Mouse (Mus musculus): ENCODE results near the gene Il4ra. TPM values are rescaled to one million over a fixed set of nuclear protein-coding genes. Genes with fewer than 3 reads are reported as not detected.

Il4ra gene
- total RNA-seq, 4 experiments from 2014 or later, result 4.8 to 12.4 (median 8.4) TPM

- DNase-seq (ENCODE audit: low spot score in 2 of 2), result no peak
These were observed 20.0 kb downstream of the Il4ra start for GRCm38 (mm10) chr7:125571891-125572290.

- DNase-seq (ENCODE audit: low spot score in 2 of 2), result no peak
These were observed 20.8 kb downstream of the Il4ra start for GRCm38 (mm10) chr7:125572737-125573136.

GRCm38 (mm10) chr7:125573849-125574248, 21.9 kb downstream of the Il4ra start:
- no peak for DNase-seq (ENCODE audit: low spot score in 2 of 2)

- DNase-seq (ENCODE audit: low spot score in 2 of 2), result no peak
These were observed 22.9 kb downstream of the Il4ra start for GRCm38 (mm10) chr7:125574832-125575231.

GRCm38 (mm10) chr7:125575738-125576540, 24.0 kb downstream of the Il4ra start:
- DNase-seq (ENCODE audit: low spot score in 2 of 2), result no peak

GRCm38 (mm10) chr7:125576982-125577381, 25.1 kb downstream of the Il4ra start:
- no peak for DNase-seq (ENCODE audit: low spot score in 2 of 2)

- no peak for DNase-seq (ENCODE audit: low spot score in 2 of 2)
These were observed 25.7 kb downstream of the Il4ra start for GRCm38 (mm10) chr7:125577486-125578088.

GRCm38 (mm10) chr7:125578106-125578505, 26.2 kb downstream of the Il4ra start:
- DNase-seq (ENCODE audit: low spot score in 2 of 2), result no peak

- no peak for DNase-seq (ENCODE audit: low spot score in 2 of 2)
These were observed 27.8 kb downstream of the Il4ra start for GRCm38 (mm10) chr7:125579545-125580219.

- no peak for DNase-seq (ENCODE audit: low spot score in 2 of 2)
These were observed 28.3 kb downstream of the Il4ra start for GRCm38 (mm10) chr7:125580220-125580549.

- DNase-seq (ENCODE audit: low spot score in 2 of 2), result no peak
These were observed 28.9 kb downstream of the Il4ra start for GRCm38 (mm10) chr7:125580625-125581316.

- peak; percentile 73 to 90 for DNase-seq (ENCODE audit: low spot score in 2 of 2)
These were observed 29.4 kb downstream of the Il4ra start for GRCm38 (mm10) chr7:125581317-125581672.

- no peak for DNase-seq (ENCODE audit: low spot score in 2 of 2)
These were observed 31.5 kb downstream of the Il4ra start for GRCm38 (mm10) chr7:125583325-125584004.

- no peak for DNase-seq (ENCODE audit: low spot score in 2 of 2)
These were observed 32.1 kb downstream of the Il4ra start for GRCm38 (mm10) chr7:125584005-125584369.

GRCm38 (mm10) chr7:125586355-125586754, 34.4 kb downstream of the Il4ra start:
- no peak for DNase-seq (ENCODE audit: low spot score in 2 of 2)

- no peak for DNase-seq (ENCODE audit: low spot score in 2 of 2)
These were observed 36.8 kb downstream of the Il4ra start for GRCm38 (mm10) chr7:125588721-125589120.

- no peak for DNase-seq (ENCODE audit: low spot score in 2 of 2)
These were observed 38.0 kb downstream of the Il4ra start for GRCm38 (mm10) chr7:125589896-125590295.

GRCm38 (mm10) chr7:125593831-125594230, 41.9 kb downstream of the Il4ra start:
- DNase-seq (ENCODE audit: low spot score in 2 of 2), result no peak

GRCm38 (mm10) chr7:125596406-125596805, 44.5 kb downstream of the Il4ra start:
- DNase-seq (ENCODE audit: low spot score in 2 of 2), result no peak

- no peak for DNase-seq (ENCODE audit: low spot score in 2 of 2)
These were observed 45.2 kb downstream of the Il4ra start for GRCm38 (mm10) chr7:125597083-125597482.
